Mouse (Mus musculus) CH12F3 (cell line): ENCODE measurements around the gene Rras.
"Not testable (repeated sequence)": the region's sequence is repeated elsewhere in the genome, so short reads cannot be mapped to it uniquely, and the experiment has no call there.

Experiments
- in situ Hi-C: fragments of 300-500 bp; cut with MboI; formaldehyde crosslinking; loops from 2 replicates; pipeline ENCODE4 v1.14.3; 2020; ENCODE audit warnings: low sequenced_read_pairs

Gene Rras

GRCm38 (mm10) chr7:44999753-45000152 is 18.0 kb upstream of the Rras start:
- in situ Hi-C loops, result no loop called here

GRCm38 (mm10) chr7:45000539-45001114 is 17.1 kb upstream of the Rras start:
- in situ Hi-C loops, result no loop called here

- in situ Hi-C loops, result no loop called here
Measured at GRCm38 (mm10) chr7:45002440-45002839, 15.3 kb upstream of the Rras start.

GRCm38 (mm10) chr7:45004546-45004945 is 13.2 kb upstream of the Rras start:
- in situ Hi-C loops, result no loop called here

GRCm38 (mm10) chr7:45005321-45005992 is 12.3 kb upstream of the Rras start:
- in situ Hi-C loops, result no loop called here

DNA sequence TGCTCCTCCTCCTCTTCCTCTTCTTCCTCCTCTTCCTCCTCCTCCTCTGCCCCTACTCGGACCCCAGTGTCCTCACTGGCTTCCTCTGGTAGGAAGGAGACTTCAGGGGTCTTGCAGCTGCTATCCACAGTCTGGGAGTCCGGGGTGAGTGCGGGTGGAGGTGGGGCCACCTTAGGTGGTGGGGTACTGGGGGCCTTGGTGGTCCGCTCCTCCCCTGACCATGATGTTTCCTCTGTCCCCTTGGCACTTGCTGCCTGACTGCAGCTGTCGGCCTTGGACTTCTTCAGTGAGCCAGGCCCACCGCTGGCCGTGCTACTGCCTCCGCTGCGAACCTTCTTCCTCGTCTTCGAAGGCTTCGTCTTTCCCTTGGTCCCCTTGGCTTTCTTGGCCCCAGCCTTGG is 11.3 kb upstream of the Rras start:
- in situ Hi-C loops, result no loop called here

DNA sequence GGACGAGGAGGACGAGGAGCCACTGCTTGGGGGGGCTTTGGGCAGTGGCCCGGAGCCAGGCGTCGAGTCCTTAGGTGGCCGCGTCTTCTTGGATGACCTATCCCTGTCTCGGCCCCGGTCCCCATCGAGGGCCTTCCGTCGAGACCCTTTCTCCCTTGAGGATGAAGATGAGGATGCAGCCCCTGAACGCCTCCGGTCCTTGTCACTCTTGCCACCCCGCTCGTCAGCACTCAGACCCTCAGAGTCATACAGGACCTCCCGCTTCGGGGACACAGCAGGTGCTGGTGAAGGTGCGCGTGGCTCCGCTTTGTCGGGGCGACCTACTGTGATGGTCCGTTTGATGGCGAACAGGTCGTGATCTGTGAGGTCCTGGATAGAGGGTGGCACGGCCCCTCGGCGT is 10.6 kb upstream of the Rras start:
- in situ Hi-C loops, result no loop called here

DNA sequence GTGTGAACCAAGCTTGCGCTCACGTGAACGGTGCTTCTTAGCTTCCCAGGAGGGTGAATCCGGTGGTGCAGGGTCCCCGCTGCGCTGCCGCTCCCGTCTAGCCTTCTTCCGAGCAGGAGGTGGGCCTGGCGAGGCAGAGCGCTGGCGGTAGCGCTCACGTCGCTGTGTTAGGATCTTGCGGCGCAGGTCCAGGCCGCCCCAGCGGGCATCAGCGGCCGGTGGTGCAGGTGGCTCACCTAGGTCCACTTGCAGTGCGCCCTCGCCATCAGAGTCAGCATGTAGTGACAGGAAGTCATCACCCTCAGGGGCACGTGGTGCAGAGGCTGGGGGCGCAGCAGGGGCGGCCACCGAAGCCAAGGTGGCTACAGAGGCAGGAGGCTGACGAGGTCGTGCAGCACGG is 9.9 kb upstream of the Rras start:
- in situ Hi-C loops, result no loop called here

- in situ Hi-C loops, result no loop called here
Measured at GRCm38 (mm10) chr7:45008411-45008810, 9.3 kb upstream of the Rras start.

- in situ Hi-C loops, result no loop called here
Measured at GRCm38 (mm10) chr7:45012011-45012410, 5.8 kb upstream of the Rras start.

- in situ Hi-C loops, result no loop called here
Measured at GRCm38 (mm10) chr7:45012824-45013223, 4.9 kb upstream of the Rras start.

DNA sequence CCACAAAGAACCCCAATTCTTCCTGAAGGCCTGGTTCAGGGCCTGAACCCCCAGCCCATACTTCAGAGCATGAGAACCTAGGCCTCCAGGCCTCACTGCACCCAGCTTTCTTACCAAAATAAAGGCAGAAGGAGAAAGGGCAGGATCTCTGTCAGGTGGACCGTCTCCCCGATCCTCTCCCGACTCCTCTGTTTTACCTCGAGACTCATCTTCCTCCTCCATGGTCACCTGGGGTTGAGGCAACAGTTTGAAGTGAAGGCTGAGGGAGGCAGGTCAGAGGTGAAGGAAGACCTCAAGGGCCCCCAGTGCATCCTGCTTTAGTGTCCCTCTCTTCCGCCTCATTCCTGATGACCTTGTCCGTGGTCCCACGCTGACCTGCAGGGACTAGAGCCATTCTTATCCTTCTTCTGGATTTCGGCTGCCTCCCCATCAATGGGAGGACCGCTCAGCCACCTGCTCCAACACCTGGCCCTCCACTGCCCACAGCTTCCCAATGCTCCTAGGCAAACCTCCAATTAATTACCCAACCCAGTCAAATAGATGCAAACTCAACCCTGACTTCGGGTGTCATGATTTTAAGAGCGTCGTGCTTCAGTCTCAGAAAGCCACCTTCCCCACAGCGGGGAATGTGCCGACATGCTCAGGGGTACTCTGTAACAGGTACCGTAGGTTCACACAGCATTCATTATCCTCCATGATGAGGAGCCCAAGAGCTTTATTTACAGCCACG is 4.2 kb upstream of the Rras start:
- in situ Hi-C loops, result no loop called here

DNA sequence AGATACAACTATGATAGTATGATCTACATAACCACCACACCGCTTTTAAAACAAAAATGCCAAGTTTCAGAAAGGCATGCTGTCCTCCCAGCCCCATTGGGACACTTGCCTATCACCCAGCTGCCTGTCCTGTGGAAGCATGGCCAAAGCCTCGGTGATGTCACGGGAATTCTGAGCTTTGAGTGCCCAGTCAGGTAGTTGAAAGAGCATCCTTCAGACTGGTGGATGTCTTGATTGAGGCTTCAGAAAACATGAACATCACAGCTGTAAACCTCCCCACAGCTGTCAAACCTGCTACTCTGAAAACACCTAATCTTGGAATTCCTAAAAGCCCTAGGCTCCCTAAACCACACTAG is 3.7 kb upstream of the Rras start:
- in situ Hi-C loops, result no loop called here

DNA sequence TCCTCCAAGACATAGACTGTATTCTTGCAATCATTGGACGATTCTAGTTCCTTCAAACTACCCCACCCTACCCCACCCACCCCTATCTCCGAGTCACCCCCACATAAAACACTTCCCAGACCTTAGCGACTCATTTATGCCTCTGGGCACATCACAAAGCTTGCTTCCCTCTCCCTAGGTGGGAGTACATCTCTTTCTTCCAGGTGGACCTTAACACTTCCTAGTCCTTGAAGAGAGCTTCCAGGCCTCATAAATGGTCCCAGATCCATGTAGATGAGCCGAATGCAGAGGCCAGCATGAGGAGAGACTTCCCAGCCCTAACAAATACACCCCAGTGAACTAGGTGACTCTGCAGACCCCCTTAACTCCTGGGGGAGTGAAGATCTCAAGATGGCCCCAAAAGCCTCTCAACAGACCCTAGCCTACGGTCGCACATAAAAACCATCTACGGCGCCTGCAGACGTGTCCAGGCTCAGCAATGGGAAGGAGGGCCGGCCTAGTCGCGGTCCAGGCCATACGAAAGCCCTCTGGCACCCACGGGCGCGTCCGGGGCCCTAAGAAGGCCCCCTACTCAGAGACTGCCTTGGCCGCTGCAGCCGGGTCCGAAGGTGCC is 2.3 kb upstream of the Rras start:
- in situ Hi-C loops, result no loop called here

DNA sequence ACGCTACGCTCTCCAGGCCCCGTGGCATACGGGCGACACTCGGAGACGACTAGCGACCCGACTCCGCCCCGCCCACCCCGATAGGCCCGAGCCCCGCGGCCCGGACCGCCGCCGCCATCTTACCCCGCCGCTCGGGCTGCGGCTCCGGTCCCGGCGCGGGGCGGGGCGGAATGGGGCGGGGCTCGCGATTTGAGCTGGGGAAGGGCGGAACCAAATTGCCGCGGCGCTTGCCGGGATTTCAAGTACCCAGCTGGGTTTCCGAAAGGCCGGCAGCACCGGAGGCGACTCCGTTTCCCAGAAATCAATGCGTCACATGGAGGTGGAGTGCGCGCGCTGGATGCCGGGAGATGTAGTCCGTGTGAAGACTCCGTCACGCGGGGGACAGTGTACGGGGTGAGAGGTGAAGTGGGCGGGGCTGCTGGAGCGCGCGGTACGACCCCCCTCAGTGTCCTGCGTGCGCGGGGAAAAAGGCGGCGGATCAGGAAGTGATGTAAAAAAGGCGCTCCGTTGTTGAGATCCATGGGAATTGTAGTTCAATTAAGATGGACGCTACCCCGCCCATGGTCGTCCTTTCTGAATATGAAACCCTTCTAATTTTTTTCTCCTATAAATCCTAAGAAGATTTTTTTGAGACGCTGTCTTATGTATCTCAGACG is 1.7 kb upstream of the Rras start, which contains the start of gene Scaf1:
Scaf1 (minus strand) TSS at position 407 of the 656 bp plus-strand sequence.
- in situ Hi-C loops, result no loop called here

- in situ Hi-C loops, result no loop called here
Measured at GRCm38 (mm10) chr7:45016761-45017160, 1.0 kb upstream of the Rras start.

DNA sequence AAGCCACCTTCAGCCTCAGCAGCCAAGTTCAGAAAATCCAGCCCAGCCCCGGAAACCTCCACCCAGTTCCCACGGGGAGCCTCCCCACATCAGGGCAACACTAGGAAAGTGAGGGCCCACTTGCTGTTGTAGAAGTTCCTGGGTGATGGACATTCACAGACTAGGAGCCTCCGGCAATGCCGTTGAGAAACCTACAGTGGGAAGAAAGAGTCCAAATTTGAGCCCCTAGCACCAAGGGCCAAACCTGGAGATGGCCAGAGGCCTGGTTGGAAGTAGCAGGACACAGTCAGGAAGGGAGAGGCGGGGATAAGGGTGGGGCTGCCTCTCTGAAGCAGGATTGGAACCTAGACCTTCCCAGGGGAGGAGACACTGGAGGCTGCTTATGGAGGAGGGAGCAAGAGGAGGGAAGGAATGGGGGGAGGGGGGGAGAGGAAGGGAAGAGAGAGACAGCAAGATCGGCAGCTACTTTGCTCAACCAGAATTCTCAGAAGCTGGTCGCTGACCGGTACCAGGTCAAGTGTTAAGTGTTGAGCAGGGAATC is 1.3 kb downstream of the Rras start:
- in situ Hi-C loops, result no loop called here

DNA sequence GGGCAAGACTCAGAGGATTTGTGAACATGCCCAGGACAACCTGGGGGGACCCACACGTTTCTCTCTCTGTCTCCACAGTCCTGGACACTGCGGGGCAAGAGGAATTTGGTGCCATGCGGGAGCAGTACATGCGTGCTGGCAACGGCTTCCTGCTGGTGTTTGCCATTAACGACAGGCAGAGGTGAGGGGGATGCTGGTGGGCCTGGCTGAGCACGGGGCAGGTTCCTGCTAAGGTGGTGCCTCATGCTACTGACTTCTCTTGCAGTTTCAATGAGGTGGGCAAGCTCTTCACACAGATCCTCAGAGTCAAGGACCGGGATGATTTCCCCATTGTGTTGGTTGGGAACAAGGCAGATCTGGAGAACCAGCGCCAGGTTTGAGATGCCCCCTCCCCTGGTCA is 2.5 kb downstream of the Rras start:
- in situ Hi-C loops, result no loop called here

GRCm38 (mm10) chr7:45023711-45024110 is 6.0 kb downstream of the Rras start:
- in situ Hi-C loops, result not testable (repeated sequence)

- in situ Hi-C loops, result no loop called here
Measured at GRCm38 (mm10) chr7:45024281-45025248, 6.8 kb downstream of the Rras start.
